Mouse (Mus musculus) bone marrow, adult 2 months (tissue): ENCODE data around the gene Nono.

Experiments
- CTCF ChIP-seq: fragments of 200-500 bp; IDR thresholded peaks from 2 replicates; pipeline ENCODE4 v1.5.1; 2011; ENCODE audit warnings: low read length, control low read depth; ENCODE audit not compliant: control insufficient read depth, insufficient read depth
- POLR2A ChIP-seq: fragments of 200-500 bp; IDR thresholded peaks from 2 replicates; pipeline ENCODE4 v1.6.1; 2011; ENCODE audit warnings: low read depth, mild to moderate bottlenecking, control low read depth, low read length, borderline replicate concordance; ENCODE audit not compliant: control insufficient read depth

DNA sequence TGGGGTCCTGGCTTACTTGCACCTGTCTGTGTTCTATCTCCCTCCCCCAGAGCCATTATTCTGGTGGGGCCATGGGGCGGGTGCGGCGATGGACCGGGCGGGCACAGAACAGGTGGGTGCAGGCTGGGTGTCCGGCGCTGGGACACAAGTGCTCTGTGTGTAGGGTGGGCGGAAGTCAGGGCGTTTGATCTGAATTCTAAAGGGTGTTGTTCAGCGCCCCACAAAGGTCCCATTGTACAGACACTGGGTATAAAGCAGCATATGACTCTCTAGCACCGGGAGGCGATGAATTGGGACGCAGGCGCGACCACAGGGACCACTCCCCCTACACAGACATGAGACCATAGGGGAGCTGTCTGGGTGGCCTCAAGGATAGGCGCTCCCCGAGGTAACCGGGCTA, 45.7 kb upstream of the Nono start:
- no peak for TF ChIP-seq CTCF
- no peak for TF ChIP-seq POLR2A
